Mouse (Mus musculus) retina, postnatal 7 days (tissue): ENCODE results near the gene Myo6.

ENCODE experiments used
- DNase-seq: peaks from one replicate; pipeline ENCODE4 v3.0.0-alpha.2; 2012; ENCODE audit warnings: low read depth, low spot score

The Myo6 gene

GRCm38 (mm10) chr9:80237184-80237799 is 72.5 kb downstream of the Myo6 start:
- DNase-seq = no peak

GRCm38 (mm10) chr9:80241719-80242118 is 76.9 kb downstream of the Myo6 start:
- DNase-seq = no peak

GRCm38 (mm10) chr9:80252146-80252545 is 87.3 kb downstream of the Myo6 start:
- DNase-seq = no peak

GRCm38 (mm10) chr9:80253241-80253640 is 88.4 kb downstream of the Myo6 start:
- no peak for DNase-seq

GRCm38 (mm10) chr9:80256561-80256960 is 91.7 kb downstream of the Myo6 start:
- DNase-seq = no peak

- DNase-seq = no peak
Measured at GRCm38 (mm10) chr9:80258396-80258795, 93.6 kb downstream of the Myo6 start.

- DNase-seq = no peak
Measured at GRCm38 (mm10) chr9:80260905-80261304, 96.1 kb downstream of the Myo6 start.

- no peak for DNase-seq
Measured at GRCm38 (mm10) chr9:80262367-80263026, 97.7 kb downstream of the Myo6 start.

- DNase-seq = no peak
Measured at GRCm38 (mm10) chr9:80266086-80266485, 101.3 kb downstream of the Myo6 start.

GRCm38 (mm10) chr9:80266507-80266906 is 101.7 kb downstream of the Myo6 start:
- DNase-seq = no peak

GRCm38 (mm10) chr9:80269596-80269995 is 104.8 kb downstream of the Myo6 start:
- DNase-seq = no peak

GRCm38 (mm10) chr9:80272951-80273350 is 108.1 kb downstream of the Myo6 start:
- DNase-seq = no peak

GRCm38 (mm10) chr9:80275053-80275771 is 110.4 kb downstream of the Myo6 start:
- DNase-seq = no peak

- DNase-seq = no peak
Measured at GRCm38 (mm10) chr9:80275772-80276134, 110.9 kb downstream of the Myo6 start.

GRCm38 (mm10) chr9:80277157-80277556 is 112.3 kb downstream of the Myo6 start:
- no peak for DNase-seq

- no peak for DNase-seq
Measured at GRCm38 (mm10) chr9:80277770-80278169, 112.9 kb downstream of the Myo6 start.

GRCm38 (mm10) chr9:80280724-80281123 is 115.9 kb downstream of the Myo6 start:
- no peak for DNase-seq

- no peak for DNase-seq
Measured at GRCm38 (mm10) chr9:80282426-80282825, 117.6 kb downstream of the Myo6 start.

- DNase-seq = no peak
Measured at GRCm38 (mm10) chr9:80284539-80285174, 119.8 kb downstream of the Myo6 start.

- no peak for DNase-seq
Measured at GRCm38 (mm10) chr9:80286845-80287244, 122.0 kb downstream of the Myo6 start.

- peak; percentile 33 for DNase-seq
Measured at GRCm38 (mm10) chr9:80293056-80293584, 128.3 kb downstream of the Myo6 start.

- no peak for DNase-seq
Measured at GRCm38 (mm10) chr9:80296086-80296485, 131.3 kb downstream of the Myo6 start.
